Mouse (Mus musculus): ENCODE results near the gene Prr18.

Prr18 gene

GRCm38 (mm10) chr17:8388990-8389789 lies 51.9 kb downstream of the Prr18 start:
- DNase-seq (ENCODE audit: low read depth, low spot score): no peak

- no peak for DNase-seq (ENCODE audit: low read depth, low spot score)
Observed at GRCm38 (mm10) chr17:8389790-8390095, 52.5 kb downstream of the Prr18 start.

GRCm38 (mm10) chr17:8390487-8390886 lies 53.2 kb downstream of the Prr18 start:
- no peak for DNase-seq (ENCODE audit: low read depth, low spot score)
